Mouse (Mus musculus) neutrophil, adult 5-6 weeks (primary cell): ENCODE measurements around the gene Olfr843. TPM values are rescaled to one million over a fixed set of nuclear protein-coding genes. Genes with fewer than 3 reads are reported as not detected.

Experiments used
- ATAC-seq: fragments of 151-379, 151-347 bp; 2 replicates; pipeline ENCODE4 v1.8.0; 2017; ENCODE audit warnings: mild to moderate bottlenecking, moderate TSS enrichment; ENCODE audit not compliant: insufficient number of reproducible peaks, poor library complexity, low FRiP score, severe bottlenecking; ENCODE audit errors: extremely low read depth
- total RNA-seq: library from RNA; stranded (forward); fragments of 200-1000 nt; gene quantifications from 2 replicates; pipeline ENCODE4 v1.2.3, GENCODE M21; 2017

Olfr843 gene
- not detected in 2 replicates for total RNA-seq

DNA sequence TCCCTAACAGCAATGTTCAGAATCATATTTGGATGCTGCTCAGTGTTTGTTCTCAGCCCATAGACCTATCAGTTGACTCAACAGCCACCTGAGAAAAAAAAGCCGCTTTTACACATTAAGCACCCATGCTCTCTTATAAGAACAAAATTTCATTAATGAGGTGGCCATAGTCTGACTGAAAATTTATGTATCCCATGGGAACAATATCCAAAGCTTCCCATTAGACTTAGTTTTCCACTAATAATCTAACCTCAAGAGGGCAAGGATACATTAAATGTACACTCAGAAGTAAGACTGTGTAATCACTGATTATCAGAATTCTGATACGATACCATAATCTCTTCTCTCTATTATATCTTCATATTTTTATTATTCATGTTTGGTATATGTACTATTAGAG, at the start of gene Olfr843:
TSS of gene Olfr843 (minus strand) at position 101 of the 400 bp plus-strand sequence.
- no peak for ATAC-seq

Other genes with a start within 250 kb of the Olfr843 start
- gene Olfr835, start 219.3 kb downstream of the Olfr843 start, total RNA-seq, result 0.23 TPM in 1 of 2 replicates, not detected in the other
- not detected in 2 replicates for gene Olfr836, start 131.6 kb downstream of the Olfr843 start, total RNA-seq
- 0.12 TPM in 1 of 2 replicates, not detected in the other for gene Olfr837, start 115.7 kb downstream of the Olfr843 start, total RNA-seq
- under 0.01 and 0.12 TPM in 2 replicates for gene Olfr839-ps1, start 74.7 kb downstream of the Olfr843 start, total RNA-seq
- not detected in 2 replicates for gene Olfr844, start 64.4 kb upstream of the Olfr843 start, total RNA-seq
- gene Olfr845, start 84.5 kb upstream of the Olfr843 start, total RNA-seq, result not detected in 2 replicates
- gene Olfr846, start 112.0 kb upstream of the Olfr843 start, total RNA-seq, result not detected in 2 replicates
- 1.9 TPM in 1 of 2 replicates, not detected in the other for gene Olfr847, start 126.7 kb upstream of the Olfr843 start, total RNA-seq
- 0.49 TPM in 1 of 2 replicates, not detected in the other for gene Olfr849, start 188.3 kb upstream of the Olfr843 start, total RNA-seq
- gene Olfr850, start 226.3 kb upstream of the Olfr843 start, total RNA-seq, result not detected in 2 replicates
- not detected in 2 replicates for gene Olfr851, start 241.3 kb upstream of the Olfr843 start, total RNA-seq